Mouse (Mus musculus) testis, adult 2 months (tissue): ENCODE data around the gene Crim1. TPM values are rescaled to one million over a fixed set of nuclear protein-coding genes. Genes with fewer than 3 reads are reported as not detected.
A peak's percentile ranks its signal among the peaks of the same experiment; 100 is the strongest.

Experiments used
- H3K27ac ChIP-seq: fragments of 200-500 bp; 2 replicates; pipeline ENCODE4 v1.5.1; 2012; ENCODE audit warnings: low read depth, low read length; ENCODE audit not compliant: control insufficient read depth, insufficient read depth
- H3K27me3 ChIP-seq: fragments of 200-500 bp; 2 replicates; pipeline ENCODE4 v1.6.1; 2012; ENCODE audit warnings: mild to moderate bottlenecking, low read length, moderate library complexity; ENCODE audit not compliant: control insufficient read depth, insufficient read depth
- H3K36me3 ChIP-seq: fragments of 200-500 bp; 2 replicates; pipeline ENCODE4 v1.6.1; 2012; ENCODE audit warnings: mild to moderate bottlenecking, low read length; ENCODE audit not compliant: control insufficient read depth, insufficient read depth
- H3K4me1 ChIP-seq: fragments of 200-500 bp; 2 replicates; pipeline ENCODE4 v1.6.1; 2012; ENCODE audit warnings: low read length; ENCODE audit not compliant: control insufficient read depth, insufficient read depth
- H3K4me3 ChIP-seq: fragments of 200-500 bp; 2 replicates; pipeline ENCODE4 v1.5.1; 2012; ENCODE audit warnings: low read depth, mild to moderate bottlenecking, low read length, moderate library complexity, mixed read lengths; ENCODE audit not compliant: control insufficient read depth
- CTCF ChIP-seq: fragments of 200-500 bp; IDR thresholded peaks from 2 replicates; pipeline ENCODE4 v1.5.1; 2012; ENCODE audit warnings: low read depth, mild to moderate bottlenecking, inconsistent platforms, low read length, moderate library complexity; ENCODE audit not compliant: control insufficient read depth, insufficient read depth, insufficient replicate concordance
- POLR2A ChIP-seq: fragments of 200-500 bp; IDR thresholded peaks from 2 replicates; pipeline ENCODE4 v1.6.1; 2012; ENCODE audit warnings: low read depth, mild to moderate bottlenecking, inconsistent platforms, low read length, moderate library complexity; ENCODE audit not compliant: control insufficient read depth
- polyA plus RNA-seq: library from polyadenylated mRNA; depleted of rRNA; stranded (reverse); fragments of >200 nt; gene quantifications from 2 replicates; pipeline ENCODE4 v1.2.3, GENCODE M21; 2012

The Crim1 gene
- polyA plus RNA-seq, 1 experiment, result 3.5 TPM

DNA sequence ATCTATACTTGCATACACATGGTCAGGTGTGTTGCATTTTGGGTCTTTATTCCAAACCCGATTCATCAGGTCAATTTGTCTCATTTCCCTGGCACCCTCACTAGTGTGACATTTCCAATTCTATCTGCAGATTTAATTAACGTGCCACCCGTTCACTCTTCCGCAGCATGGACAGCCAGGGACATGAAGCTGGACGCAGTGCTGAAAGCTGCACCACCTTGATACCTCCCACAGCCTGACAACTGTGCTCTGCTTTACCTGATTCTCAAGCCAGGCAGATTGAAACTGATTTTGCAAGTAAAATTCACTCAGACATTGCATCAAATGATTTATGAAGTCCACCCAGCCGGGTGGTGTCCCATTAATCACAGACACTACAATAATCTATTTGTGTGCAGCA lies 19.3 kb upstream of the Crim1 start:
- no peaks in the 10 kb centered on the region for H3K27me3 ChIP-seq
- no peaks in the 10 kb centered on the region for H3K4me1 ChIP-seq
- TF ChIP-seq CTCF (no peak), POLR2A (no peak)
- H3K36me3 ChIP-seq, result no peaks in the 10 kb centered on the region
- no peak overlapping the region for H3K4me3 ChIP-seq
- no peak overlapping the region for H3K27ac ChIP-seq

DNA sequence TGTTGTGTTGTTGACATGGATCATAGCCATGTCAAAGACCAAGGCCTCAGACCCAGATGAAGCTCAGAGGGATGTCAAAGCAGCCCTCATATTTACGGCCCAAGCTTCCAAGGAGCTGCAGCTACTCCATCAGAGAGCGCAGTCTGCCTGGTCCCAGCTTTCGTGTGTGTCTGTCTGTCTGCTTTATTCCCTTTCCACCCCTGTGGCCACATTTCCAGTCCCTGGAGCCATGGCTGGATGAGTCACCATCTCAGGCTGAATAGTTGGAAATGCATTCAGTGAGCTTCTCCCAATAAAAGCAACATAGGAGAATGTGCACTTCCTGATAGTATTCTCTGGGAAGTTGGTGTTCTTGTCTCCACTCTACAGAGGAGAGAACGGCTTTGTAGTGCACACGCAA lies 3.9 kb upstream of the Crim1 start:
- Histone ChIP-seq H3K4me1 (peaks cover 6% of the 10 kb centered on the region; the same call in 1 of the 2 replicates), H3K36me3 (no peaks in the 10 kb centered on the region), H3K27me3 (no peaks in the 10 kb centered on the region; the same call in 1 of the 2 replicates), H3K4me3 (no peak overlapping the region), H3K27ac (no peak overlapping the region)
- TF ChIP-seq CTCF (no peak), POLR2A (no peak)

DNA sequence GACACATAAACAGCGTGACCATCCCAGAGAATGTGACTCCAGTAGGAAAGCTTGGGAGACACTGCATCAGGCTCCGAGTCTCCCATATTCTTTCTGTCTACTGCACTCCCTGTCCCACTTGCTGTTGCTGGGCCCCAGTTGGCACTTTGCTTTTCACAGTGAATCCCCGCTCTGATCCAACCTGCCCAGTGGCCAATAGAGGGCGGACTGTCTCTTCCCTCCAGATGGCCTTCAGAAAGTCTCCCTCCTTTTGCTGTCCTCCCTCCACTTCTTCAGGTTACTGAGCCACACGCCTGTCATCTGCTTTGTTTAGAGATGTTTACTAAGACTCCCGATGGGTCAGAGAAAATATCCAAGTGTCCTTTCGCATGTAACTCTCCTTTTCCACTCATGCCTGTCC lies 2.9 kb upstream of the Crim1 start:
- no peak overlapping the region for H3K27ac ChIP-seq
- H3K36me3 ChIP-seq, result no peaks in the 10 kb centered on the region
- peaks cover 10% of the 10 kb centered on the region for H3K4me1 ChIP-seq
- TF ChIP-seq CTCF (peak; percentile 51; the same call in 1 of the 2 replicates), POLR2A (no peak)
- H3K27me3 ChIP-seq, result no peaks in the 10 kb centered on the region; the same call in 1 of the 2 replicates
- no peak overlapping the region for H3K4me3 ChIP-seq

DNA sequence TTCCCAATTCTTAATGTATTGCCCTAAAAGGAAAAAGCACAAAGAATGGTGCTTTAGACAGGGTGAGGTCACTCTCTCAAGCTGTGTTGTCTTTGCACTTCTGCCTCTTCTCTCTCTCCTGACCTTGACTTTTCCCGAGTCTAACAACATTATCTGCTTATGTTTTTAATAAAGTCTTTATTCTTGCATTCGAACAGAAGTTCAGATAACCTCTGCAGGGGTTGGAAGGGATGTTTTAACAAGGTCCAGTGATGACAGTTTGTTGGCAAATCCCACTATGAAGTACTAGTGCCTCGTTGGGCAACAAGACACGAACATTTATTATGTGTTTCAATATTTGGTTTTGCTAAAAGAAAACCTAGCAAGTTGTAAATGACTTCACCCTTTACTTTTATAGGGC lies 1.9 kb upstream of the Crim1 start:
- Histone ChIP-seq H3K27ac (no peak overlapping the region), H3K36me3 (no peaks in the 10 kb centered on the region), H3K4me1 (peaks cover 10% of the 10 kb centered on the region), H3K27me3 (no peaks in the 10 kb centered on the region; the same call in 1 of the 2 replicates), H3K4me3 (no peak overlapping the region)
- TF ChIP-seq POLR2A (no peak), CTCF (no peak)

DNA sequence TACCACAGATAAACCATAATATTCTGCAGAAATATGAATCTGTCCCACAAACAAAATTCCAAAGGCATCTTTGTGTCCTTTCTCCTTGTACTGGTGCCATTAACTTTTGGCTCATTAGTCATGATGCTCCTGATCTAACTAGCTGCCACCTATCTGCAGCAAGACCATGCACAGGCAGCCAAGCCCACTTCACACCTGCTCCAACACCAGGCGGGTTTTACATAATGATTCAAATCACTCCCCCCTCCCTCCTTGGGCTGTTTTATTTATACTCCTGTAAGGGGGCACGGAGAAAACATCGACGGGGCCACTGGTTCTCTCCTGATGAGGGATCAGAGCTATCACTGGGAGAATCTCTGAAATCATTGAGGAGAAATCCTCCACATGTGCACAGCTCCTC lies 1.2 kb upstream of the Crim1 start:
- H3K27ac ChIP-seq, result no peak overlapping the region
- no peak for TF ChIP-seq POLR2A
- TF ChIP-seq CTCF, result no peak
- peaks cover 10% of the 10 kb centered on the region for H3K4me1 ChIP-seq
- no peak overlapping the region for H3K4me3 ChIP-seq
- H3K27me3 ChIP-seq, result no peaks in the 10 kb centered on the region; the same call in 1 of the 2 replicates
- no peaks in the 10 kb centered on the region for H3K36me3 ChIP-seq

DNA sequence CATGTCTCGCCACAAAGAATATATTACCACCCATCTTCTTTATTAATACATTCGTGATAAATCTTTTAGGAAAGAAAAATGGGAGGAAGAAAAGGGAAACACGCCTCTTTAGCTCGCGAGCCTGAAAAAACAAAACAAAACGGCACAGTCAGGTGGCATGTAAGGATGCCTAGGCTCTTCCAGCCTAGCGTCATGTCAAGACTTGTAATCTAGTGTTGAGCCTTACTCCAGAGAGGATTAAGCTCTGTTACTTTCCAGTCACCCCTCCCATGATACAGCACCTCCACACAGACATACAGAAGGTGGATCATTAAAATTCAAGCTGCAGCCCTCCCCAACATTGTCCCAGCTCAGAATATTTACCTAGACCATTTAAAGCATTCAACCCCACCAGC lies 820 bp upstream of the Crim1 start:
- H3K27me3 ChIP-seq, result no peaks in the 10 kb centered on the region; the same call in 1 of the 2 replicates
- H3K36me3 ChIP-seq, result no peaks in the 10 kb centered on the region
- peaks cover 10% of the 10 kb centered on the region for H3K4me1 ChIP-seq
- TF ChIP-seq CTCF (no peak), POLR2A (no peak)
- H3K27ac ChIP-seq, result no peak overlapping the region
- peak overlapping the region; percentile 86 for H3K4me3 ChIP-seq

DNA sequence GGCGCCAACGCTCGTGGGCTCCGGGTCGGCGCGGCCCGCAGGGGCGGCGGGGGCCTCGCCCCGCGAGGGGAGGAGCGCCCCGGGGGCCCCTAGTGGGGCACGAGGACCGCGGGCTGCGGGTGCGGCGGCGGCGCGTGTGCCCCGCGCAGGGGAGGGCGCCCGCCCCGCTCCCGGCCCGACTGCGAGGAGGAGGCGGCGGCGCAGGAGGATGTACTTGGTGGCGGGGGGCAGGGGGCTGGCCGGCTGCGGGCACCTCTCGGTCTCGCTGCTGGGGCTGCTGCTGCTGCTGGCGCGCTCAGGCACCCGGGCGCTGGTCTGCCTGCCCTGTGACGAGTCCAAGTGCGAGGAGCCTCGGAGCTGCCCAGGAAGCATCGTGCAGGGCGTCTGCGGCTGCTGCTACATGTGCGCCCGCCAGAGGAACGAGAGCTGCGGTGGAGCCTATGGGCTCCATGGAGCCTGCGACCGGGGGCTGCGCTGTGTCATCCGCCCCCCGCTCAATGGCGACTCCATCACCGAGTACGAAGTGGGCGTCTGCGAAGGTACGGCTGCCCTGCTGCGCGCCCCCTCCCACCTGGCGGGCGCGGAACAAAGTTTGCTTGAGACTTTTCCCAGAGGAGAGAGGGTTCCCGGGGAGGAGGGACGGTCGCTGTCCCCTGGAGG lies 643 bp downstream of the Crim1 start:
- Histone ChIP-seq H3K27me3 (no peaks in the 10 kb centered on the region; the same call in 1 of the 2 replicates), H3K4me1 (peaks cover 10% of the 10 kb centered on the region), H3K4me3 (peak overlapping the region; percentile 89), H3K27ac (peak overlapping the region; percentile 78; the same call in 1 of the 2 replicates), H3K36me3 (no peaks in the 10 kb centered on the region)
- TF ChIP-seq CTCF, result no peak
- TF ChIP-seq POLR2A, result no peak
